Mouse (Mus musculus) embryo, embryonic 11.5 days (tissue): ENCODE measurements around the gene Fam151a.
"Not testable (repeated sequence)": the region's sequence is repeated elsewhere in the genome, so short reads cannot be mapped to it uniquely, and the experiment has no call there.

Experiments used
- DNase-seq: peaks from one replicate; pipeline ENCODE4 v3.0.0-alpha.2; 2012; ENCODE audit warnings: low read depth, low spot score

Fam151a gene

DNA sequence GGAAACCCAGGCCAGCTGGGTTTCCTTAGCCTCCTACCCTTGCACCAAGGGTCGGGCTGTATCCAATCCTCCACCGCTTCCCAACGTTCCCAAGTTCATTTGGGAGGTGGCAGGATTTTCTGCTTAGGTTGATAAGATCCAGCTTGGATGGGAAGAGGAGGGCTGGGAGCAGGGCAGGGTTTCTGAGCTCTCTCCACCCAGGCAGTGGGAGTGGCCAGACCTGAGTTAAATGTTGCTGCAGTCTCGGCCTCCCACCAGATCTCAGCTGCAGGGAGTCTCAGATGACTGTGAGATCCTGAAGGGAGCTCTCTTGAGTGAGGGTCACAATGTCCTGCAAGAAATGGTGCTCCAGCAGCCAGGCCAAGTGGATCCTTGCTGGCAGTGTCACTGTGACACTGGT, at the start of gene Fam151a:
Gene Fam151a (plus strand): TSS at position 254 of the 400 bp plus-strand sequence.
- DNase-seq, result no peak

DNA sequence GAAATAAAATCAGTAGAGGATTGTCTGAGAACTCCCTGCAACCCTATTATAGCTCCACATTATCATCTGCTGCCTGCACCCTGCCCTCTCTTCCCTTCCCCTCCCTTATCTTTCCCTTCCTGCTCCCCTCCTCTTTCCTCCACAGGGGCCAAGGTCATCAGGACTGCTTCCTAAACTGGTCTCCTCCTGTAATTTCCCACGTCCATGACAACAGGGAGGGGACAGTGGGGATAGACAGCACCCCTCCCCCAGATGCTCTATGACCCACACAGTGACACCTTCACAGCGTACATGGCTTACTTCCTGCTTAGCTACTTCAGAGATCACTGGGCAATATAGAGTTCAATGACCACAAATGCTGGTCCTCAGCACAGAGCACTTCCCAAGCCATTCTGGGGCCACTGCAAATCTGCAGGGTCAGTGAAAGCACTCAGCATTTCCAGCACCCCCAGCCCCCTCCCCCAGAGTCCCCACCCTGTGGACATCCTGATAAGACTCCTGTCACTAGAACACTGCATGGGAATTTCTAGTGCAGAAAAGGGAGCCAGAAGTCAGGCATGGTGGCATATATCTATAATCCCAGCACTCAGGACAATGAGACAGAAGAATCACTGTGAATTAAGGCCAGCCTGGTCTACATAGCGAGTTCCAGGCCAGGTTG, 44.9 kb upstream of the Fam151a start:
- DNase-seq, result no peak

GRCm38 (mm10) chr4:106693841-106694430, 39.8 kb upstream of the Fam151a start:
- DNase-seq, result no peak

DNA sequence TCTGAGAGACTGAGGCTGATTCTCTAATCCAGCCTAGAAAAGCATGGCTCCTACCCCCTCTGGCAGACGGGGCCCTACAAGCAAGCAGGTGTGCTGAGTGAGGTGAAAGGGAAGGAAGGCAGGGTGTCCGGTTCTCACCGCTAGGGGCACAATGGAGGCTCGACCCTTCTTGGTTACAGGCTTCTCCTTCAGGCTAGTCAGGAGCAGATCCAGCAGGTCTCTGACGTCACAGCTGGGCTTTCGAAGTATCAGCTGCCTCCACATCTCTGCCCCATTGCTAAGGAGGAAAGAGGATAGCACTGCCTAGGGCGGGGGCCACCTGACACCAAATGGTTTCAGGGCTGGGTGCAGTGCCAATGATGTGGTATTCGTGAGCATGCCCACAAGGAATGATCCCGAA, 33.7 kb upstream of the Fam151a start:
- peak; percentile 46 for DNase-seq

GRCm38 (mm10) chr4:106700798-106701197, 32.9 kb upstream of the Fam151a start:
- no peak for DNase-seq

- DNase-seq, result no peak
These were observed 29.7 kb upstream of the Fam151a start for GRCm38 (mm10) chr4:106703956-106704355.

DNA sequence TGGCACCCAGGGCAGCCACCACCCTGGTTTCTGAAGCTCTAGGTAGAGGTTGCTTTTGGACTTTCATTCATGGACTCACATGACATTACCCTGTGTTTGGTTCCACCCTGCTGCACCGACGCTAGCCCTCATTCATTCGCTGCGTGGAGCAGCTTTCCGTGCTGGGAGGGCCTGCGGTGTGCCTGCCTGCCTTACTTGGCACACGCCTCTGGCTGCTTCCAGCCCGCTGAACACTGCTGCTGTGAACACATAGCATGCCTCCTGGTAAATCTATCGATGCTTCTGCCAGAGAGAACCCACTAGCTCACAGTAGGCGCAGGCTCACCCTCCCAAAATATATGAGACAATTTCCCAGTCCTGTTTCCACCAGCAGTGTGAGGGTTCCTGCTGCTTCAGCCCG, 29.3 kb upstream of the Fam151a start:
- DNase-seq, result no peak

DNA sequence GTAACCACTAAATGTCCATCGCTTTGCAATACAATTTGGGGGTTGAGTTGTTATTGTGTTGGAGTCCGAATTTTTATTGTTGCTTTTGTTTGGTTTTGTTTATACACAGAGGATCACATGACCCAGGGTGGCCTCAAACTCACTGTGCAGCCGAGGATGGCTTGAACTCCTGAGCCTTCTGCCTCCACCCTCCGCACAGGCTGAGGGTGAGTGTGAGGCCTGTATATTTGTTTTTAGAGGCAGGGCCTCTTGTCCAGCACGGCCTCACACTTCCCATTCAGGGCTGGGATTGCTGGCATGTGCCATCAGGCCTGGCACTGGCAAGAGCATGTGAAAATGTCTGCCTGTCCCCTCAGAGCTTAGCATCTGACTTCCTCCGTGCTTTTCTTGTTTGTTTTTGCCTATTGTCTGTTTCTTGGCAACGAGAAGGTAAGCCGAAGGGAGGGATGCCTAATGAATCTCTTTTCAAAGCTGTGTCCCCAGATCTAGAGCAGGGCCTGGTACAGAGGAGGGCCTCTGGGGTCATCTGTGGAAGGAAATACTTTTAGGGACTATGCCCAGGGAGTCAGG, 28.5 kb upstream of the Fam151a start:
- no peak for DNase-seq

- no peak for DNase-seq
These were observed 25.7 kb upstream of the Fam151a start for GRCm38 (mm10) chr4:106707957-106708356.

- DNase-seq, result peak; percentile 54
These were observed 25.3 kb upstream of the Fam151a start for GRCm38 (mm10) chr4:106708408-106708807.

DNA sequence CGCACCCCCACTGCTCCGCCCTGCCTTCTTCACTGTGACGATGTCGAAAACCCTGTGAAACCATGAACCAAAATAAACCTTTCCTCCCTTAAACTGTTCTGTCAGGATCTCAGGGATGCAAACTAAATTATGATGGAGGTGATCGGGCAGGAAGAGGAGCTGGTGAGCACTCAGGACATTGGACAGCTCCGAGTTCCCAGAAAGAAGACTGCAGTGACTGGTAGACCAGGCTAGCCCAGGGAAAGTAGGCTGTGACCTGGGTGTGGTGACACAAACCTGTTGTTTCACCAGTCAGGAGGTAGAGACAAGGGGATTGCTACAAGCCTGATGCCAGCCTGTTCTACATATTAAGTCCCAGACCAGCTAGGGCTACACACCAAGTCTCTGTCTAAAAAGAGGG, 20.1 kb upstream of the Fam151a start:
- DNase-seq, result no peak

DNA sequence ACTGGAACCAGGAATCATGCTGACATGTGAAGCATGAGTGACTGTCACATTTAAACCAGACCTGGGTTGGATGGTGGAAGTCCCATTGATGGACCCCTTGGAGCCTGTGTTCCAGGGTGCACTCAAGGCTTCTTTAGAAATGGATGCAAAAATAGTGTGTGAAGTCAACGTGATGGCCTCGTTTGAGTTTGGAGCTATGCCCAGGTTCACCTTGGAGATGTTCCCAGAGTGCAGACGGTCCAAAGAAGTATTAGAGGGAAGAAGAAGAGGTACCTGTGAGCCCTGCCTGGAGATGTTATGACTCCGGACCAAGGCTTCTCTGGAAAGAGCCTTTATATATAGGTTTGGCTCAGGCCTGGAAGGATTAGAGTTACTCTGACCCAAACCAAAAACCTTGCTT, 13.1 kb upstream of the Fam151a start:
- DNase-seq, result no peak

DNA sequence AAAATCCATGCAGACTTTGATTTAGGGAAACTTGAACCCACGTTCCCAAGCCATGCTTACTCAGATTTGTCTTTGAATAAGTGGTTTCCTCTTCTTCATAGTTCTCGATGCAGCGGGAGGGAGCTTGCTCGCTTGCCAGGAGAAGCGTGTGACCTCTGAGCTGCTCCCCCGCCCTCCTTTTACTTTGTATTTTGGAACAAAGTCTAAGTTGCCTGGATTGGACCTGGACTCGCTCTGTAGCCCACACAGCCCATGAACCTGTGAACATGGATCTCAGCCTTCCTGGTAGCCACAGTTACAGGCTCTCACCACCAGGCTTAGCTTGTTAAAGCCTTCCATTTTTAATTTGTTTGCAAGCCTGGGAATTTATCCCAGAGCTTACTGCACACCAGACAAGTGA, 2.9 kb upstream of the Fam151a start, which contains the start of gene Mroh7:
Gene Mroh7 (minus strand): TSS at position 112 of the 400 bp plus-strand sequence.
- no peak for DNase-seq

DNA sequence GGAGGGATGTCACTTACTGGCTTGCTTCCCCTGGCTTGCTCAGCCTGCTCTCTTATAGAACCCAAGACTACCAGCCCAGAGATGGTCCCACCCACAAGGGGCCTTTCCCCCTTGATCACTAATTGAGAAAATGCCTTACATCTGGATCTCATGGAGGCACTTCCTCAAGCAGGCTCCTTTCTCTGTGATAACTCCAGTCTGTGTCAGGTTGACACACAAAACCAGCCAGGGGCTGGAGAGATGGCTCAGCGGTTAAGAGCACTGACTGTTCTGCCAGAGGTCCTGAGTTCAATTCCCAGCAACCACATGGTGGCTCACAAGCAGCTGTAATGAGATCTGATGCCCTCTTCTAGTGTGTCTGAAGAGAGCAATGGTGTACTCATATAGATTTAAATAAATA, 3.2 kb downstream of the Fam151a start:
- not testable (repeated sequence) for DNase-seq

GRCm38 (mm10) chr4:106737904-106738303, 4.2 kb downstream of the Fam151a start:
- DNase-seq, result no peak

DNA sequence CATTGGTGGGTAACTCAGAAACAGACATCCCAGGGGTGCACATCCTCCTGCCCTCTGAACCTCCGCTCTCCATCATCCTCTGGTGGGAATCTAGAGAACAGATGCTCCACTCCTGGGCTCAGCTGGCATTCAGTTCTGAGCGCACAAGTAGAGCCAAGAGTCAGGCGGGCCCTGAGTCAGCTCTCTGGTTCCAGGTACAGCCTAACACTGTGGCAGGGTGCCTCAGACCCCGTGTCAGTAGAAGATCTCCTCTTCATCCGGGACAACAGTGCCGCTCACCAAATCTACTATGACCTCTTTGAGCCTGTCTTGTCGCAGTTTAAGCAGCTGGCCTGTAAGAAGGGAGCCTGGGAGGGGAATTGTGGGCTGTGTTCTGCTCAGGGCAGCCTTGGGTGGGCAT, 12.2 kb downstream of the Fam151a start:
- DNase-seq, result no peak

- no peak for DNase-seq
These were observed 13.4 kb downstream of the Fam151a start for GRCm38 (mm10) chr4:106747001-106747580.

DNA sequence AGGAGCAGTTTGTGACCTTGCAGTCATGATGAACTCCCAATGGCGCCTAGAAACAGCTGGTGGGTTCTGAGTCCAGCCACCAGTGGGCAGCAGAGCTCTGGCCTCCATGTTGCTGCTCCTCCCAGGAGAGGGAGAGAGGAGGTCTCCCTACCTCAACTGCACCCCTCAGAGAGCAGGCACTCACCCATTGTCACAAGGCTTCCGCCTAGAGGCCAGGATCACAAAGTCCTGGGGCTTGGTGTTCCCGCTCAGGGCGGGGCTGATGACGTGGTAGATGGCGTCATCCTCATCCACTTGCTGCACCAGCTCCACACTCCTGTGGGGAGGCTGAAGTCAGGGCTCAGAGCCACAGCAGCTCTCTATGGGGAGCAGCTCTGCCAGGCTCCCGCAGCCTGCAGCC, 16.0 kb downstream of the Fam151a start:
- peak; percentile 61 for DNase-seq

DNA sequence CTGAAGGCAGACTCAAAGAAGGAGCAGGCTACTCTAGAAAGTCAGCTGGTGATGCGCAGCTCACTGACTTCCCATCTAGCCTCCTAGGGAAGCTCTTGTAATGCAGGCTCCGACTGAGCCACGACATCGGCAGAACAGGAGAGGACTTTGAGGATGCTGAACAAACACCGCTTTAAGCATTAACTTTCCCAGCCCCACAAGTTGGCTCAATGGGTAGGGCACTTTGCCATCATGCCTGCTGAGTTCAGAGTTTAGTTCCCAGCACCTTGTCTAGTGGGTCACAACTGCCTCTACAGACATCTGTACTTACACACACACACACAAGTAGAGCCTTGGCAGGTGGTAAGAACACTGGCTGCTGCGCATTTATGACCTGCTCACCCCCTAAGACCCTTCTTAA, 18.0 kb downstream of the Fam151a start:
- DNase-seq, result no peak

DNA sequence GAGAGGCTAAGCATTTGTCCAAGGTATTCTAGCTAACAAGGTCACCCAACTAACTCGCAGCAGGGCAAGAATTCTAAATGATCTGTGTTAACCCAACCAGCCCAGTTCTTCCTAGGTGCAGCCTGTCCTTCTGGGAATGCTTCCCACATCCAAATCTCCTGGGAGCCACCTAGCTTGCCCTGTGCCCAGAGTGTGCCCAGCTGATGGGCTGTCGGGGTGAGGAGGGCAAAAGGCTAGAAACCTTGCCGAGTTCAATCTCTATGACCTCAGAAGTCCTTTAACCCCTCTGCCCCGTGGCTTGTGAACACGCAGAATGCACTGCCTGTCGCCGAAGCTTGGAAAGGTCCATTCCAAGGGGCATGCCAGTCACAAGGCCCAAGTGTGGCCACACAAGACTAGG, 30.5 kb downstream of the Fam151a start:
- DNase-seq, result no peak

DNA sequence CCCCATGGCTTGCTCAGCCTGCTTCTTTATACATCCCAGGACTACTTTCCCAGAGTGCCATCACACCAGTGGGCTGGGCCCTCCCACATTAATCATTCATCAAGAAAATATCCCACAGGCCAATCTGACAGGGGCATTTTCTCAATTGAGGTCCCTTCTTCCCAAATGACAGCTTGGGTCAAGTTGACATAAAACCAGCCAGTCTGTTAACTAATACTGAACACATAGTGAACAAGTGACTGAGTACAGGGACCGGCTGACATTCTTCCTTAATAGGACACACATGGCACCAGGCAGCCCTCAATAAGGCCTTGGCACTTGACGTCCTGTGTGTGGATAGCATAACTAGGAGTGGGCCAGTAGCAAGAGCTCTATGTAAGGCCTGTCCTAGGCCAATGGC, 35.6 kb downstream of the Fam151a start:
- no peak for DNase-seq

GRCm38 (mm10) chr4:106772558-106772957, 38.9 kb downstream of the Fam151a start:
- DNase-seq, result no peak

GRCm38 (mm10) chr4:106775767-106776166, 42.1 kb downstream of the Fam151a start:
- not testable (repeated sequence) for DNase-seq
